Mouse (Mus musculus) naive thymus-derived CD4-positive, alpha-beta T cell, adult 2 months (primary cell): ENCODE measurements around the gene Zfhx2.
"Not testable (repeated sequence)": the region's sequence is repeated elsewhere in the genome, so short reads cannot be mapped to it uniquely, and the experiment has no call there.

Source experiments
- DNase-seq: peaks from one replicate; pipeline ENCODE4 v3.0.0-alpha.2; 2011; ENCODE audit warnings: low read depth

Gene Zfhx2

DNA sequence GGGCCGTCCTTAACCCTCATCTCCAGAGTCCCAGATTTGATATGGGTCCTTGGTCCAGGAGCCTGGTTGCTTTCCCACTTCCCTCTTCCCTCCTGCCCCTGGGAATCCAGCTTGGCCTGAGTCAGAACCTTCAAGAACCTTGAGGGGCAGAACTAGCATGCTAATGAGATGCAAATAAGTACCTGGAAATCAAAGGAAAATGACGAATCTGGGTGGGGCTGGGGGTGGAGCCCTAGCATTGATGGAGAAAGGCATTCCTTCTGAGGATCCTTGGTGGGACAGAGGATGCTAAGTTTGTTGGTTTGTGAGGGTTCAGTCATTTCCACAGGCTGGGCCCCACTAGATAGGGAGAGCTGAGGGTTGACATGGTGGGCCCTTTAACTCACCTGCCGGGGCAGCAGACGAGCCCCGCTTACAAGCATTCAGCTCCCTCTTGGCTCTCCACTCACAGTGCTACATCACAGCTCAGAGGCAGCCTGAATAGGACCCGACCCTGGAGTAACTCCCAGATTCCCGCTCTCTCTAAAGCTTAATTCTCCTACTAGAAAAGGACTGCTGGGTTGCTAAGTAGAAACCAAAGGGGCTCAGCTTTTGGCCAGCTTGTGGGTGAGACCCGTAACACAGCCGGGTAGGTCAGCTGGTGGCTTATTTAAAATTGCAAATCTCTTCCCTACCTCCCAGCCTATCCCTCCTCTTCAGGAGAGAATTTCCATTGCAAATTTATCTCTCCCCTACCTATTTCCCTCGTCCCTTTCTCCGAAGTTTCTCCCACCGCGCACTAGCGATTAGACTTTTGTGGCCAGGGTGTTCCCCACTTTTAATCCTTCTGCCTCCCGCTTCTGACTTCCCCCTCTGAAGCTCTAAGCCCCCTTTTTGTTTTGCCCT lies 14.4 kb downstream of the Zfhx2 start:
- no peak for DNase-seq

DNA sequence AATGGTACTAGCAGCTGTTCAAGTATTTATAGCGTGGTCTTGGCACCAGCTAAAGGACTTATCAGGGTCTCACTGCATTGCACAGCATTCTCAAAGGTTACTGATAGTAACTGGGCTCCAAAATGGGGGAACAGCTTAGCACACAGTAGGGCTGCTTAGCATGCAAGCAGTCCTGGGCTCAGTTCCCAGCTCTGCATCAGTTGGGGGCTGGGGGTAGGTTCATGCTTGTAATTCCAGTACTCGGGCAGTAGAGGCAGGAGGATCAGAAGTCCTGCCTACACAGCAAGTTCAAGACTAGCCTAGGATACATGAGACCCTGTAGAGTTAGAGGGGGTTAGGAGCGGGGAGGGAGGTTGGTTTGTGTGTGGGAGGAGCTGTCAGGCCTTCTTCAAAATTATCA lies 15.2 kb downstream of the Zfhx2 start:
- no peak for DNase-seq

DNA sequence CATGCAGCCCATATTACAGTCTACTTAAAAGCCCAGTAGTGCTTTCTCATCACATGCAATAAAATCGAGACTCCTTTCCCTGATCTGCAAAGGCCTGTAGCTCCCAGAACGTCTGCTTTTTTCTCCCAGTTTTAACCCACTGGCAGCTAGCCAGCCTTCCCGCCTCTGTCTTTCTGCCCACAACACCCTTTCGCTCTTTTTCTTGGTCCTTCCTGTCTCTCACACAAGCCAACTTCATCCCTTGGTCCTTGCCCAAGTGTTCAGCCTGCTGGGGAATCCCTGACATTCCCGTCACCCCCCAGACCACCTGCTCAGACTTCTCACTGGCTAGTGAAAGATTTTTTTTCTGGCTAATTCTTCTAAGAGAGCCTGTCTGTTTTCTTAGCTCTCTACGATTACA lies 15.9 kb downstream of the Zfhx2 start:
- no peak for DNase-seq

DNA sequence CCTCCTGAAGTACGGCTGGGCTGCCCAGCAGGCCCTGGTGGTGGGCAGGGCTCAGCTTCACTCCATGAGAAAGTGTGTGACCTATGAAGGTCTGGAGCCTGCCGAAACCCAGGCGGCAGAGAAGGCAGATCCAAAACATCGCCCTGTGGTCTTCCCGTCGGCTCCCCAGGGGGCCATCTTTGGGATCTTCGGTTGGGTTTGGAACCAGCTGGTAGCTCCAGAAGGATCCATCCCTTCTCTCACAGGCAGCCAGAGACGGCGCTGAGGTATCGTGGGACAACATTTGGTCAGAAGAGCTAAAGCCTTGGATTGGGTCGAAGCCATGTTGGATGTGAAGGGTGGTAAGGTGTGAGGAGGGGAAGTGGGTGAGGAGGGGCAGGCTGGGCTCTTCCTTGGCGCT lies 17.7 kb downstream of the Zfhx2 start:
- no peak for DNase-seq

DNA sequence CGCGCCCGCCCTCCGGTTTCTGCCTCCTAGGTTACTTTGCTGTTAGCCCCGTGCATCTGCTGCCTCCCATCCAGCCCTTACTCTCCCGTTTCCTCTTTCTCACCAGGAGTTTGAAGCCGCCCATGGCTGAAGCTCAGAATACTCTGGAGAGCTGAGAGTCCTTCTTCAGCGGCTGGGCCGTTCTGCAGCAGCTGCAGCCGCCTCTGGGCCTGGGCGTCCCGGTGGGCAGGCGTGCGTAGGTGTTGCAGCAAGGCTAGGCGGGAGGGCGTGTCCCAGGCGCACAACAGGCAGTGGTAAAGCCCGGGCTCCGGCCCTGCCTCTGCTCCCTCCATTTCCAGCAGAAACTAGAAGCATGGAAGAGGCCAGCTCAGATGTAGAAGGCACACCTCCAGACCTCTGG lies 20.4 kb downstream of the Zfhx2 start:
- no peak for DNase-seq

DNA sequence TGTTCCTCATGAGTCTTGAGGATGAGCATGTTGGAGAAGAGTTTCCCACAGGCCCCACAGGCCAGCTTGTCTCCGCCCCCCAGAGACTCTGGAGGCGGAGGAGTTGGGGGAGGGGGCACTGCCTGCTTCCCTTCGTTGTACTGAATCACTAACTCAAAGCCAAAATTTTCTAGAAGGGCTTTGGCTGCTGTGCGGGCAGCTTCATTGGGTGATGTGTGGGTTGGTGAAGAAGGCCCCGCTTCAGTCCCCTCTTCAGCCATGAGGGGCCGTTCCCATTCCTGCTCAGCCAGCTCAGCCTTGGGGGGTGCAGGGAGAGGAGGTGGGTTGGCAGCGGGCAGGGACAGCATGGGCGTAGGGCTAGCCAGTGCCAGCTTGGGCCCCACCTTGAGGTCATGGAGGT lies 26.1 kb downstream of the Zfhx2 start:
- no peak for DNase-seq

DNA sequence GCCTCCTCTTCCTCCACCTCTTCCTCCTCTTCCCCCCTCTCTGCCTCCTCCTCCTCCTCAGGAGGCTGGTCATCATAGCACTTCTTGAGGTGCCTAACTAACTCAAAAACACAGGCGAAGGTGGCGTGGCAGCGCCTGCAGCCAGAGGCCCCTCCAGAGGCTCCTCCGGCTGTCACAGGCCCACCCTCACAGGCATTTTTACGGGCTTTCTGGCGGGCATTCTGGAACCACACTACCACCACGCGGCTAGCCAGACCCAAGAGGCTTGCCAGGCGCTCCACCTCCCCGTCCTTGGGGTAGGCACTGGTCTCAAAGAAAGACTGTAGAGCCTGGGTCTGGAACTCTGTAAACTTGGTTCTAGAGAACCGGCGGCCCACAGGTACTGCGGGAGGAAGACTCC lies 26.7 kb downstream of the Zfhx2 start:
- DNase-seq, result no peak

DNA sequence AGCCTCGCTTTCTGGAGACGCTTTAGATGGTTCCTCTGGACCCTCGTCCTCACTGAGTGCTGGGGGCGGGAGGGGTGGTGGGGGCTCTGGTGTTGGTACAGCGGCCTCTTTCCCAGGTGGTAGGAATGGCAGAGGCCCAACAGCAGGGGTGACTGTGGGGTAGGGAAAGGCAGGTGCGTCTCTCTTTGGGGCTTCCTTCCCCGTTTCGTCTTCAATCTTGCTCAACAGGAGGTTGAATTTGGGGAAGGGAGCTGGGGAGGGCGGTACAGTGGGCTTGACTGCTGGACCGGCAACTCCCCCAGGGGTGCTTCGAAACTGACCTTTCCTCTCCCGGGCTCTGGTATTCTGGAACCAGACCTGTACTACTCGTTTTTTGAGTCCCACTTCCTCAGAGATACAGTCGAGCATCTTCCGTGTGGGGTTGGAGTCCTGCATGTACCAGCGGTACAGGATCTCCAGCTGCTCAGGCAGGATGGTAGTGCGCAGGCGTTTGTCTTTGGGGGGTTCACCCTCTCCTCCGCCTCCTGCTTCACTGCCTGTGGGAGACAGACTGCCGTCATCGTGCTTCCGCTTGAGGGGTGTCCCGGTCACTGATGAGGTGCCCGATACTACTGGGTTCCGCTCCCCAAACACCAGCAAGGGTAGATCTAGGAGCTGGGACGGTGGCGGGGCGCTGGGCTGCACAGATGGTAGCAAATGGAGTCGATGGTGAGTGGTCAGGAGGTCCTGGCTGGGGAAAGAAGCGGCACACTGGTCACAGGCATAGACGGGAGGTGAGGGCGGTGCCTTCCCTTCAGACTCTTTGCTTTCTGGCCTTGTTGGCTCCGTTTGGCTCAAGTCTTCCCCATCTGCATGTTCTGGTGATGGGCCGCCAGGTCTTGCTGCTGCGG lies 27.4 kb downstream of the Zfhx2 start:
- no peak for DNase-seq

DNA sequence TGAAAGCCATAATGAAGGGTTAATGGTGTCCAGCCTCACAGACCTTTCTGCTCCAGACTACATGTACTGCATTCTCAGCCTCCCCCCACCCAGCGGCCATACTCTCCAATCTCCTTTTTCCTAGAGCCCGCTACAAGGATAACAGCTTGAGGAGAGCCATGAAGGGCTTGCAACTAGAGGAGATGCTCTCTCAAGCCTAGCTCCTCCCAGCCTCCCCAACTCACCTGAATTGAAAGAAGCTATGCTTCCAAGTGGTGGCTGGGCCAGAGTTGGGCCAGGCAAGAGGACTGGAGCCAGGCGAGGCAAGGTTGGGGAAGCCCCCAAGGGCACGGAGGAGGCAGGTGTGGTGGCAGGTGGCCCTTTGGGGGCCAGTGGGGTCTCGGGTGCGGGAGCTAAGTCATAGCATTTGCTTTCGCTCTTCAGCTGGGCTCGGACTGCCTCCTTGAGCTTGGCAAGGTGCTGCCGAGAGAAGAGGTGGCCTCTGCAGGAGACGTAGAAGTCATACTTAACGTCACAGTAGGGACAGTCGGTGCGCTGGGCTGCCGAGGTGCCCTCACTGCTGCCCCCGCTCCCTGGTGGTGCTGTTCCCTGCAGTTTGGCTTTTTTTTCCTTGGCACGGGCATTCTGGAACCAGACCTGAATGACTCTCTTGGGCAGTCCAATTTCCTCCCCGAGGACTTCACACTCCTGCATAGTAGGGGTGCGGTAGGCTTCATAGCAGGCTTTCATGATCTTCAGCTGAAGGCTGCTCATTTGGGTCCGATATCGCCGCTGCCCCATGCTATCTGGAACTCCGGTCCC lies 28.3 kb downstream of the Zfhx2 start:
- no peak for DNase-seq

DNA sequence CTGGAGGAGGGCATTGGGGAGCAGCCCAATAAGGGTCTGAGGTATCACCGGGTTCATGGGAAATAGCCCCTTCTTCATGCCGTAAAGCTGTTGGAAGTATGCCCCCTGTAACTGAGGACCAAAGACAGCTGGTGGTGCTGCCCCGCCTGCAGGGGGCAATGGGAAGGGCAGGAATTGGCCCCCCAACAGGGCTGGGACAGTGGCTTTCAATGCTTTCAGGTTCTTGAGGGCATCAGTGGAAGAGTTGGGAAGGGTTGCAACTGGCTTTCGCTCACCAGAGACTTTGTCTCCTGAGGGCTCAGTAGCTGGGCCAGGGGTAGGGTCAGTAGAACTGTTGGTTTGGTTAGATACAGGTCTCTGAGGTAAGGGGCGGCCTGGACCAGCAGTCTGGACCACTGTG lies 29.0 kb downstream of the Zfhx2 start:
- no peak for DNase-seq

DNA sequence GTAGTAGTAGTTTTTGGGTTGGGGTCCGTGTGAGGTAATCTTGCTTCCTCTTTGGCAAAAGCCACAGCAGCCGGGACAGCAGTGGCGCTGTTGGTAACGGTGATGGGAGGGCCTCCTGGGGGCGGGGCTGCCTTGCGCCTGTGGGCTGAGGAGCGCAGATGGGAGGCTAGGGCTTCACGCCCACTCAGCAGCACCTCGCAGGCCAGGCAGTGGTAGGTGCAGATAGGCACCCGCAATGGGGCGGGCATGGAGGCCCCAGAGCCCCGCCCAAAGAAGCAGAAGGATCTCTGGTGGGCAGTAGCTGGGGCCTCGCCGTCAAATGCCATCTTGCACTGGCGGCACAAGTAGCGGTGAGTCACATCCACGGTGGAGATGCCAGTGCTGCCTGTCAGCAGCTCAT lies 29.5 kb downstream of the Zfhx2 start:
- peak; percentile 16 for DNase-seq

DNA sequence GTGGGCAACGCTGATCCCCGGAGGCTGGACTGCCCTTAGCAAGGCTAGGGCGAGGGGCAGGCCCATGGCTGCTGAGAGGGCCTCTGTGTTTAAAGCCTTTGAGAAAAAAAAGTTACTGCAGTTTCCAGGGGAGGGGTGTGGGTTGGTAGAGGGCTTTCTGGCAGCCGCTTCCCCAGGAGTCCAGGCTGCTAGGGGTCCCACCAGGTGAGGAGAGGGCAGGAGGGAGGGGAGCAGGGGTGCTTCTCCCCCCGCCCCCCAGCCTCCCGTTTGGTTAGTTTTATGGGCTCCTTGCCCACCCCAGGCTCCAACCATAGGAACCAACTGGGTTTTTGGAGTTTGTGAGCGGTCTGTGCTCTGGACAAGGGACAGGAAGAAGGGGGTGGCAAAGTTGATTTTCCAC lies 30.3 kb downstream of the Zfhx2 start:
- DNase-seq, result no peak

DNA sequence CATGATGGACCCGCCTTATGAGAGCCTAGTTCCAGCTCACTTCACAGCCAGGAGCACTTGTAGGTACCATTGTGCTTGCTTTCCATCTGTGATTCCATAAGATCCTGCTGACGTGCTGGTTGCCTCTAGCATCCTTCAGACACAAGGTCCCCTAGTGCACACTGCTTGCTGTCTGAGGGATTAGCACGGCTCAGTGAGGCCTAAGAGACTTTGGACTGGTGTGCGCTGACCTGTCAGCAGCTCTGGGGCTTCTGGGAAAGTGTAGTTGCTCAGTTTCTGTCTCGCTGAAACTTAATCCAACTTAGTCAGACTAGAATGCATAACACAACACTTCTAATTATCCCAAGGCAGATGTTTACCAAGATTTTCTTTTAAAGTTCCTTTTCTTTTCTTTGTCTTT lies 32.2 kb downstream of the Zfhx2 start:
- no peak for DNase-seq

DNA sequence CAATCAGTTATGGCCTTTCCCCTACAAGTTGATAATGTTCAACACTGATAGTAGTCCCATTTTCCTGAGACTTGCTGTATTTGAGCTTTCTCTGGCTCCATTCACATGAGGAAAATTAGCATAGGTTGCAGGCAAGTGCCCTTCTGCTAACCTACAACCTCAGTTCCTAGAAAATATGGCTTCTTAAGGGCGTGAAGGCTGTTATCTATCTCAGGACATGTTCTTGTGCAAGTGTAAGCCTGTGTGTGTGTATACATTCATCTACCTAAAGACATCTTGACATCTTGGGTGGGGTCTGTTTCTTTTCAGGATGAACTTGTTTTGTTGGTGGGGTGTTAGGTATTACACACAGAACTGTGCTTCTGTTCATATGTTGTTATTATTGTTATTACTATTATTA lies 33.1 kb downstream of the Zfhx2 start:
- DNase-seq, result no peak

DNA sequence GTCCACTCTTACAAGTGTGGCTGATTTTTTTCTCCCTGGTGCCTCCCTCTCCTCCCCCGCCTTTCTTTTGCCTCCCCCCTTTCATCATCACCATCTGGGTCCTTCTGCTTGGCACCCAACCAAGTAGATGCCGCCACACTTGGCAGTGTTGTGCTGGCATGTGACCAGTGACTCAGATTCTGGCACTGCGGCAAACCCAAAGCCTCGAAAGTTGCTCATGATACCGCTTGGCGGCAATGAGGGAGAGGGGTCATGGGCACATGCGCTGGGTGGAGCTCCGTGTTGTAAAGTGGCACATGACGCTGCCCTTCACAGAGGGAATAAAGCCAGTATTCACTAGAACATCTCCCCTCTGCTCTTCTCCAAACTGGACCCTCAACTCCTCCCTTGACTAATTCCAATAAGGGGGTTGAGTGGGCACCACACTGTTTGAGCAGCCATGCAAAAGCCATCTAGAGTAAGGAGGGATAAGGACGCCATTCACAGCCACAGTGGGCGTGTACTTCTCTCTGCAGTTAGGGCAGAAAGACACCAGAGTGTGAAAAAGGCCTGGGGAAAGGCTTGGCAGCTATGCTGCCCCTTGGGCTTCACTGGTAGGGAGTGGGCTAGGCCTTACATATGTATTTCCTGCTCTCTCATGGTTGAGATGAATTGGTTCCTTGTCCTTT lies 36.8 kb downstream of the Zfhx2 start:
- DNase-seq, result no peak

DNA sequence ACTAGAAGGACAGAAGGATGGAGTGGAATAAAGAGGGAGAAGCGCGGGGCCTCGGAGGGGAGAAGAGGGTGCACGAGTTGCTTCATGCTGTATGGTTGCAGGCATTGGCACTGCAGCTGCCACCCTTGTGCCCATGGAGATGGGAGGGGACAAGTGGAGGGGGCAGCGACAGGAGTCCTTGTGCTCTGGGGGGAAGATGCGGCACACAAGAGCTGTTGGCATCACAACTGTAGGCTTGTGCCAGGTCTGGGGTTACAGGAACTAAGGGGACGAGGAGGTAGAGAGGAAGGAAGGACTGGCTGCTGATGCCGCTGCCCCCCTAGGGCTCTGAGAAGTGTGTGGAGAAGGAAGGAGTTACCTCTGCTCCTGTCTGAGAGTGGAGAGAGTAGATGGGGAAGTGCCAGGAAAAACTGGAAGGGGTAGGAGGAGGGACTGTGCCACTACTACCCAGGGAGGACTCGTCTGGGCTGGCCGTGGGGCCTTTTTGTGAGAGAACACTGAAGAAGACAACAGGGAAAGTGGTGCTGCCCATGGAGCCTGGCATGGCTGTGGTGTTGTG lies 37.9 kb downstream of the Zfhx2 start:
- DNase-seq, result no peak

DNA sequence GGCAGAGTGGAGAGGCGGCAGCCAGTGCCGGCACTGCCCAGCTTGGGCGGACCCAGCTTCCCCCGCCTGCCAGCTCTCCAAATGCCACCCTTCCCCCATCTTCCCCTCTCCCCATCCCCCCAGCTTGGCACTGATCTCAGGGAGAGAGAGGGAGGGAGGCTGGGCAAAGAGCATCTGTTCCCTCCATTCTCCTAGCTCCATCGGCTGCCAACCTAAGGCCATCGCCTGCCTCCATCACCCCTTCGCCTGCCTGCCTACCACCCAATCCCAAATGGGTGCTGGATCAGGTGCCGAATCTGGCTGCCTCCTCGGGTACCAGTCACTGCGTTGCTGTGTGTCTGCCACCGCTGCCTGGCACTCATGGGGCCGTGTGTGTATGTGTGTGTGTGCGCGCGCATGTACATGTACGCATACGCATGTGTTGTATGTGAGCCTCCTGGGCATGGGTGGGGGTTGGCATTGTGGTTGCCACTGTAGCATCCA lies 38.4 kb downstream of the Zfhx2 start:
- DNase-seq, result no peak

DNA sequence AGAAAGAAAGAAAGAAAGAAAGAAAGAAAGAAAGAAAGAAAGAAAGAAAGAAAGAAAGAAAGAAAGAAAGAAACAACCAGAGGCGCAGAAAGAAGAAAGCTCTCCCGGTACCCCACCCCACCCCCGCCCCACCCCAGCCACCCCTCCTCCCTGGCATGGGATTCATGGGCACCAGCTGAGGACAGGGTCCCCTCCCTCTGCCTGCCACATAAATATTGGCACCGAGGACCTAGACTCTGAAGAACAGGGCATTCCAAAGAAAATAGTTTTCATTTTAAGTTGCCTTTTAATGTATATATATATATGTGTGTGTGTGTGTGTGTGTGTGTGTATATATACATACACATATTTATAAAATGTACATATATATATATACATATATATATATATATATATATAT lies 39.1 kb downstream of the Zfhx2 start:
- no peak for DNase-seq

DNA sequence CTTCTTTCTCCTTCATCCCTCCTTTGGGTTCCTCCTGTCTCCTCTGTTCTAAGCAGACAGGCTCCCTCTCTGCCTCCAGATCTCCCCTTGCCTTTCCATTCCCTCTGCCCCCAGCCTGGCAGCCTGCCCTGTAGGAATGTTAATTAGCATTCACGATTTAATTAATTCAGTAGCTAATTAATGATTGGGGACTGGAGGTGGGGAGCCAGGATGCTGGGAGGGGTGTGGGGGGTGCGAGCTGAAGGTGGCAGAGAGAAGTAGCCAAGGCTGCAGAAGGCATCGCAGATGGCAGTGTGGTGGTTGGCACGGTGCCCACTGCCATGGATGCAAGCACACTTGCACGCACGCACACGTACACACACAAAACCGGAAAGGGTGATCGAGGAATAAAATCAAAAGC lies 39.6 kb downstream of the Zfhx2 start:
- DNase-seq, result no peak

DNA sequence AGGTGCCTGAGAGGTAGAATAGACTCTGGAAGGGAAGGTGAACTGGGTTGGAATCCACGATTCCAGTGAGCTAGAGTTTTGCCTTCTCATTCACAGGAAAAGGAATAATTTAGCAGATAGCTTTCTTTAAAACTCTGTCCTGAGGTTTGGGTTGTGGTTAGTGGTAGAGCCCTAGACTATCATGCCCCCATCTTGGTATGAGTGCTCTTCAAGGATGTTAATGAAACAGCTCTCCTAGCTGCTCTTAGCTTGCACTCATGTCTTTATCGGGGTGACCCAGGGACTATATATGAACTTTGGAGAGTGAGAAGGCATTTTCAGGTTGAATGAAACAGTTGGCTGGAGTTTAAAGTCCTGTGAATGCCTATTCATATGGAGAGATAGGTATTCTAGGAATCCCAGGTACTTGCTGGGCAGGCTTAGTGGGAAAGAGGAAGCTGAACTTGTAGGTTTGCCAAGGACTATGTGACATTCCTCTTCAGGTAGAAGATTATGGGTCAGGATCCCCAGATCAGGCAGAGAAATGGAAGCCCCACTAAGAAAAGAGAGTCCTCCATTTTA lies 44.1 kb downstream of the Zfhx2 start:
- DNase-seq, result no peak

DNA sequence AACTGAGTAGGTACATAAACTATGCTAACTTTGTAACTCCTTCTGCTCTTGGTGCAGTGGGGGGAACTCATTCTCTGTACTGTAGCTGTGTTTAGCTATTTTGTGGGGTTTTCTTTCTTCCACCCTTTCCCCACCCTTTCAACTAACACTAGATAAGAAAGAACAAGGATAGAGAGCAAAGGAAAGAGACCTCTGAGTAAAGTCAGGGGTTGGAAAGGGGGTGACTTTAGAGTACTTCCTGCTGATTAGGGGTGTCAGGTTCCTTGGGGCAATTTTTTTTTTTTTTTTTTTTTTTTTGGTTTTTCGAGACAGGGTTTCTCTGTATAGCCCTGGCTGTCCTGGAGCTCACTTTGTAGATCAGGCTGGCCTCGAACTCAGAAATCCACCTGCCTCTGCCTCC lies 48.4 kb downstream of the Zfhx2 start:
- DNase-seq, result not testable (repeated sequence)
